Mouse (Mus musculus) megakaryocyte, embryonic 14.5 days (primary cell): ENCODE data around the gene Gphn.

ENCODE experiments used
- FLI1 ChIP-seq: IDR thresholded peaks from 2 replicates; pipeline ENCODE4 v1.6.1; 2012; ENCODE audit warnings: low read length, inconsistent platforms, mixed read lengths
- GATA1 ChIP-seq: IDR thresholded peaks from 3 replicates; pipeline ENCODE4 v1.6.1; 2012; ENCODE audit warnings: mixed read lengths, low read length, inconsistent platforms, borderline replicate concordance

- TF ChIP-seq GATA1, result no peak
- no peak for TF ChIP-seq FLI1
Observed at GRCm38 (mm10) chr12:78727723-78728122, 501.5 kb downstream of the Gphn start.
